Mouse (Mus musculus): Measurements from ENCODE around the gene Slc29a3.

- TF ChIP-seq POLR2A (IDR thresholded peaks at IDR 0.05; ENCODE audit: insufficient read depth, low read depth, low read length) (peak; percentile 41; the same call in 1 of the 2 replicates), CTCF (IDR thresholded peaks at IDR 0.05; ENCODE audit: insufficient read depth, low read depth, low read length) (no peak)
Observed at GRCm38 (mm10) chr10:60752040-60753020, at the start of gene Slc29a3.
